8 mouse cellular contexts compared by ENCODE assay signal in the genomic region with DNA sequence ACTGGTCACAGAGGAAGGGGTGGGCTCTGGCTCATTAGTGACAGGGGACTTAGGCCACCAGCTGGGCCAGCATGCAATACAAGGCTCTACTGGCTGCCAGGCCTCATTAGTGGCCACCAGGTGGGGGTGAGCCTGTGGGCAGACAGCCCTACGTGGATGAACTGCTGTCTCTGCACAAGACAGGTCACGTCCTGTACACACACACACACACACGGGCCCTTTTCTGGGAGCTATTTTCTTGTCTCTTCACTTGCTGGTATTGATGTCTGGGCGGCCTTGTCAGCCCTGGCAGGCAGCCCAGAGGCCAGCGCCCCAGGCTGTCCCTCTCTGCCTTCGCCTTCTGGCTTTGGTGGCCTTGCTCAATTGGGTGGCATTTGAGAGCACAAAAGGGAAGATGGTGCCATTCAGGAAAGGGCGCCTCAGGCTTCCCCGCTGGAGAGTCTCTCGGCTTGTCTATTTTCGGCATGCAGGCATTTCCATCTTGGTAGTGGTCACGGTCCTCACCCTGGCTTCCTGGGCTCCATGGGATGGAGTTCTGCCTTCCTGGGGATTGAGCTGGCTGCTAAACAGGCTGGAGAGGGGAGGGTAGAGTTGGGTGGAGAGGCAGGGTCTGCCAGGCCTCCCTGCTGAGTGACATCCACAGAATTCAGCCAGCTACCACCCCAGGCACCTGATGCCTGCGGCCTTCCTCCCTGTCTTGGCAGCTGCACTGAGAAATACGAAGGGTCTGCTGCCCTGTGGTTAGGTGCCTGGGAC. TPM values are rescaled to one million over a fixed set of nuclear protein-coding genes. Genes with fewer than 3 reads are reported as not detected.
DNase-seq lines count a peak whose midpoint lies in the region; ATAC-seq lines count a peak whose summit lies in the region.
"Had no signal": no experiment of that assay in that cellular context is flagged by ENCODE, and none has a peak within 500 bp of the region (broad histone marks: within the 10 kb centered on the region; RNA-seq: fewer than 3 reads in every experiment).

No protein-coding gene starts in this region.

- no peak overlapping the region for H3K9ac ChIP-seq in embryonic facial prominence, embryonic 13.5 days

- peak overlapping the region; percentile 34; the same call in 1 of the 2 replicates for H3K27ac ChIP-seq in embryonic facial prominence, embryonic 13.5 days
- peak overlapping the region; percentile 46; the same call in 1 of the 2 replicates for H3K27ac ChIP-seq in limb, embryonic 10.5 days

- H3K9me3 ChIP-seq in embryonic facial prominence, embryonic 13.5 days = no peaks in the 10 kb centered on the region; the same call in 1 of the 2 replicates
- H3K9me3 ChIP-seq in limb, embryonic 10.5 days (replicated peaks) = no peaks in the 10 kb centered on the region

- no peaks in the 10 kb centered on the region for H3K36me3 ChIP-seq in embryonic facial prominence, embryonic 13.5 days
- H3K36me3 ChIP-seq in limb, embryonic 10.5 days = no peaks in the 10 kb centered on the region

- peak; percentile 99 for DNase-seq in Muller cell, postnatal 12 days (ENCODE audit: inconsistent ontology term)
- peak; percentile 49 to 57 for DNase-seq in adrenal gland, adult 18-20 months (ENCODE audit: low spot score in 2 of 2)
- DNase-seq in limb, embryonic 10.5 days (ENCODE audit: low spot score) = no peak
- DNase-seq in kidney, postnatal 36 days = no peak
- no peak for DNase-seq in kidney, postnatal 25 days
- DNase-seq: thymus, postnatal 25 days had no signal

- H3K4me2 ChIP-seq in embryonic facial prominence, embryonic 13.5 days = no peak overlapping the region

- WGBS in embryonic facial prominence, embryonic 13.5 days = 44% methylated on average over 13 of the region's 13 CpGs
- 72% methylated on average over 13 of the region's 13 CpGs for WGBS in limb, embryonic 10.5 days

- no peak for ATAC-seq in embryonic facial prominence, embryonic 13.5 days (ENCODE audit: insufficient number of reproducible peaks, insufficient read depth, low FRiP score, low TSS enrichment, low read depth)
- no peak for ATAC-seq in monocyte, adult 5-6 weeks (replicated peaks; ENCODE audit: insufficient number of reproducible peaks, low FRiP score, low TSS enrichment, poor library complexity, severe bottlenecking)

- H3K4me1 ChIP-seq in embryonic facial prominence, embryonic 13.5 days = peaks cover 9% of the 10 kb centered on the region; the same call in 1 of the 2 replicates
- peaks cover 20% of the 10 kb centered on the region for H3K4me1 ChIP-seq in limb, embryonic 10.5 days

- no peaks in the 10 kb centered on the region for H3K27me3 ChIP-seq in embryonic facial prominence, embryonic 13.5 days
- no peaks in the 10 kb centered on the region for H3K27me3 ChIP-seq in limb, embryonic 10.5 days (ENCODE audit: low read depth, poor library complexity, severe bottlenecking)

- H3K4me3 ChIP-seq in embryonic facial prominence, embryonic 13.5 days = no peak overlapping the region
- no peak overlapping the region for H3K4me3 ChIP-seq in limb, embryonic 10.5 days

RNA-seq across cellular contexts. Expression of a gene that starts 13.8 kb away (rescaled TPM):
- 10 to 100 TPM in 1 of 2 experiments, 1 to 10 TPM in 1; 6.8 to 13.3 TPM for total RNA-seq in adrenal gland, adult 18-20 months (2021)
- polyA plus RNA-seq in embryonic facial prominence, embryonic 13.5 days (2015; fragmentation: Nextera tagmentation; extraction: Ambion mirVana) = 14.5 and 15.8 TPM in 2 replicates
- polyA plus RNA-seq in limb, embryonic 10.5 days (2016; fragmentation: Nextera tagmentation; extraction: Ambion mirVana) = 16.2 and 21.4 TPM in 2 replicates
- 4.7 to 14.6 TPM (median 5.0 TPM) in 3 replicates for total RNA-seq in monocyte, adult 5-6 weeks (2017)

Comparison
In these comparisons a context has a peak if more than half of its experiments do, and no peak if none do; other contexts are left out.
1. DNase-seq: peak in Muller cell, postnatal 12 days (single experiment) and adrenal gland, adult 18-20 months (2 of 2); none in limb, embryonic 10.5 days (single experiment), kidney, postnatal 36 days (0 of 2) and kidney, postnatal 25 days (0 of 2).